Mouse (Mus musculus) myocyte (in vitro differentiated cells): ENCODE measurements around the gene Nr4a1.

ENCODE experiments used
- E2F4 ChIP-seq: IDR thresholded peaks from one replicate; pipeline ENCODE4 v1.6.1; 2011; ENCODE audit warnings: mild to moderate bottlenecking, control low read depth, moderate library complexity; ENCODE audit not compliant: insufficient read depth
- MYOG ChIP-seq, 3 experiments: IDR thresholded peaks; one replicate each; pipeline ENCODE4 v1.6.1; 2011; ENCODE audit warnings: control low read depth in 2 of 3, low read depth in 2 of 3, mild to moderate bottlenecking in 2 of 3; ENCODE audit not compliant: insufficient read length in 2 of 3, control insufficient read depth in 1 of 3, insufficient read depth in 1 of 3
- POLR2A ChIP-seq: IDR thresholded peaks from one replicate; pipeline ENCODE4 v1.6.1; 2011; ENCODE audit warnings: low read depth, mild to moderate bottlenecking, control low read depth, moderate library complexity; ENCODE audit not compliant: insufficient read length
- POLR2AphosphoS2 ChIP-seq: IDR thresholded peaks from one replicate; pipeline ENCODE4 v1.6.1; 2011; ENCODE audit warnings: low read depth, control low read depth; ENCODE audit not compliant: insufficient read length
- TCF12 ChIP-seq: IDR thresholded peaks from one replicate; pipeline ENCODE4 v1.6.1; 2011; ENCODE audit warnings: mild to moderate bottlenecking, control low read depth; ENCODE audit not compliant: poor library complexity, insufficient read depth, severe bottlenecking
- USF1 ChIP-seq: IDR thresholded peaks from one replicate; pipeline ENCODE4 v1.6.1; 2011; ENCODE audit warnings: low read depth, mild to moderate bottlenecking, control low read depth, moderate library complexity

GRCm38 (mm10) chr15:101233641-101234275 lies 20.3 kb upstream of the Nr4a1 start:
- TF ChIP-seq POLR2A (no peak), E2F4 (no peak), TCF12 (no peak), USF1 (no peak), MYOG (IDR thresholded peaks at IDR 0.05; ENCODE audit: control insufficient read depth in 1 of 3, insufficient read depth in 1 of 3, insufficient read length in 2 of 3, low read depth in 2 of 3) (no peak), POLR2AphosphoS2 (peak; percentile 47)
